Mouse (Mus musculus): ENCODE results near the gene Esr1. TPM values are rescaled to one million over a fixed set of nuclear protein-coding genes. Genes with fewer than 3 reads are reported as not detected.

Esr1 gene
- polyA plus RNA-seq, 1 experiment from 2014 or later: 0.54 TPM

GRCm38 (mm10) chr10:4885506-4885905 is 274.1 kb downstream of the Esr1 start:
- no peak overlapping the region for H3K9ac ChIP-seq (ENCODE audit: low read length)
- no peaks in the 10 kb centered on the region for H3K4me1 ChIP-seq (ENCODE audit: control insufficient read depth, insufficient read depth, low read length)
- no peaks in the 10 kb centered on the region for H3K36me3 ChIP-seq (ENCODE audit: control insufficient read depth, insufficient read depth, low read length)
- H3K27me3 ChIP-seq (ENCODE audit: control insufficient read depth, insufficient read depth, low read length): no peaks in the 10 kb centered on the region
- no peaks in the 10 kb centered on the region for H3K9me3 ChIP-seq (replicated peaks; ENCODE audit: control insufficient read depth, low read length)
- no peak for ATAC-seq (ENCODE audit: insufficient read depth, low FRiP score)
- no peak overlapping the region for H3K4me2 ChIP-seq (ENCODE audit: low read depth, low read length)
- no peak overlapping the region for H3K4me3 ChIP-seq (replicated peaks; ENCODE audit: low read length)
- no peak overlapping the region for H3K27ac ChIP-seq (ENCODE audit: low read length)
- WGBS: 70% methylated on average over 3 of the region's 3 CpGs

DNA sequence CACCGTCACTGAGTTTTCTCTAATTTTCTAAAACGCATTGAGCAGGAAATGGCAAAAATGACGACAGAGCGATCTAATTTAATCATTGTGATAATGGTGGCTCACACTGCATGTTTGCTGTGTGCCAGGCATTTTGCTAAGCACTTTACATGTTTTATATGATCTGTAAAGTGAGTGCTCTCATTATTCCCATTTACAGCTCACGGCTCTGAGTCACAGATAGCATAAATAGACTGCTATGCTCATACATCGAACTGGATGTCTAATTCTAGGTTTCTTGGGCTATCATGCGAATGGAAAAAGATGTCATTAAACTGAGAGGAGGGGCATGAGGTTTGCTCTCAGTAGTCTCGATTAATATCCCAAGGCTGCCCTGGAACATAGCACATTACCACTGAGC is 274.6 kb downstream of the Esr1 start:
- no peak for ATAC-seq (ENCODE audit: insufficient read depth, low FRiP score)
- Histone ChIP-seq H3K36me3 (ENCODE audit: control insufficient read depth, insufficient read depth, low read length) (no peaks in the 10 kb centered on the region), H3K27me3 (ENCODE audit: control insufficient read depth, insufficient read depth, low read length) (no peaks in the 10 kb centered on the region), H3K9me3 (replicated peaks; ENCODE audit: control insufficient read depth, low read length) (no peaks in the 10 kb centered on the region), H3K9ac (ENCODE audit: low read length) (no peak overlapping the region), H3K4me3 (replicated peaks; ENCODE audit: low read length) (no peak overlapping the region), H3K27ac (ENCODE audit: low read length) (no peak overlapping the region), H3K4me2 (ENCODE audit: low read depth, low read length) (no peak overlapping the region), H3K4me1 (ENCODE audit: control insufficient read depth, insufficient read depth, low read length) (no peaks in the 10 kb centered on the region)
- 80% methylated on average over 8 of the region's 8 CpGs for WGBS

GRCm38 (mm10) chr10:4893475-4893874 is 282.1 kb downstream of the Esr1 start:
- Histone ChIP-seq H3K27me3 (ENCODE audit: control insufficient read depth, insufficient read depth, low read length) (no peaks in the 10 kb centered on the region), H3K9me3 (replicated peaks; ENCODE audit: control insufficient read depth, low read length) (no peaks in the 10 kb centered on the region), H3K36me3 (ENCODE audit: control insufficient read depth, insufficient read depth, low read length) (no peaks in the 10 kb centered on the region), H3K4me2 (ENCODE audit: low read depth, low read length) (no peak overlapping the region), H3K27ac (ENCODE audit: low read length) (no peak overlapping the region), H3K9ac (ENCODE audit: low read length) (no peak overlapping the region), H3K4me1 (ENCODE audit: control insufficient read depth, insufficient read depth, low read length) (no peaks in the 10 kb centered on the region), H3K4me3 (replicated peaks; ENCODE audit: low read length) (no peak overlapping the region)
- no peak for ATAC-seq (ENCODE audit: insufficient read depth, low FRiP score)
- 43% methylated on average over 1 of the region's 1 CpGs for WGBS

- H3K4me1 ChIP-seq (ENCODE audit: control insufficient read depth, insufficient read depth, low read length): no peaks in the 10 kb centered on the region
- no peaks in the 10 kb centered on the region for H3K9me3 ChIP-seq (replicated peaks; ENCODE audit: control insufficient read depth, low read length)
- 63% methylated on average over 4 of the region's 4 CpGs for WGBS
- no peak overlapping the region for H3K4me3 ChIP-seq (replicated peaks; ENCODE audit: low read length)
- no peak overlapping the region for H3K27ac ChIP-seq (ENCODE audit: low read length)
- no peaks in the 10 kb centered on the region for H3K27me3 ChIP-seq (ENCODE audit: control insufficient read depth, insufficient read depth, low read length)
- H3K36me3 ChIP-seq (ENCODE audit: control insufficient read depth, insufficient read depth, low read length): no peaks in the 10 kb centered on the region
- ATAC-seq (ENCODE audit: insufficient read depth, low FRiP score): no peak
- H3K9ac ChIP-seq (ENCODE audit: low read length): no peak overlapping the region
- H3K4me2 ChIP-seq (ENCODE audit: low read depth, low read length): no peak overlapping the region
Measured at GRCm38 (mm10) chr10:4897789-4898188, 286.4 kb downstream of the Esr1 start.

DNA sequence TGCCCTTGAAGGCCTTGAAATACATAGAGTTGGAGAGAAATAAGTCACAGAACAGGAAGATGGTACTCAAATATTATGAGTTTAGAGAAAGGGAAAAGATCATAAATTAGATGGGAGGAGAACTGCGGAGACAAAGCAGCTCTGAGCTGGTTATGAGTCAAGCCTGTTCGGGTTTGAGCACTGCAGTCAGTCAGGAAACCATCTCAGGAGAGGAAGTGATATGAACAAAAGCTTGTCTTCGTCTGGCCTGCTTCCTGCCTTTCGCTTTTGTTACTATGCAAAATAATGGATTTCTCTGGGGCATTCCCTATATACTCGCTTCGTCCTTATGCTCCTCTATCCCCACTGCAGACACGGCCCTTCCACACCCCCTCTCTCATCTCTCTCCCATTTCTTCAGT is 288.9 kb downstream of the Esr1 start:
- ATAC-seq (ENCODE audit: insufficient read depth, low FRiP score): no peak
- no peaks in the 10 kb centered on the region for H3K9me3 ChIP-seq (replicated peaks; ENCODE audit: control insufficient read depth, low read length)
- WGBS: 64% methylated on average over 7 of the region's 7 CpGs
- H3K36me3 ChIP-seq (ENCODE audit: control insufficient read depth, insufficient read depth, low read length): no peaks in the 10 kb centered on the region
- H3K27me3 ChIP-seq (ENCODE audit: control insufficient read depth, insufficient read depth, low read length): no peaks in the 10 kb centered on the region
- no peaks in the 10 kb centered on the region for H3K4me1 ChIP-seq (ENCODE audit: control insufficient read depth, insufficient read depth, low read length)
- no peak overlapping the region for H3K4me3 ChIP-seq (replicated peaks; ENCODE audit: low read length)
- H3K9ac ChIP-seq (ENCODE audit: low read length): no peak overlapping the region
- no peak overlapping the region for H3K27ac ChIP-seq (ENCODE audit: low read length)
- H3K4me2 ChIP-seq (ENCODE audit: low read depth, low read length): no peak overlapping the region

- Histone ChIP-seq H3K27ac (ENCODE audit: low read length) (no peak overlapping the region), H3K4me1 (ENCODE audit: control insufficient read depth, insufficient read depth, low read length) (no peaks in the 10 kb centered on the region), H3K4me3 (replicated peaks; ENCODE audit: low read length) (no peak overlapping the region), H3K9ac (ENCODE audit: low read length) (no peak overlapping the region), H3K9me3 (replicated peaks; ENCODE audit: control insufficient read depth, low read length) (no peaks in the 10 kb centered on the region), H3K27me3 (ENCODE audit: control insufficient read depth, insufficient read depth, low read length) (no peaks in the 10 kb centered on the region), H3K36me3 (ENCODE audit: control insufficient read depth, insufficient read depth, low read length) (no peaks in the 10 kb centered on the region), H3K4me2 (ENCODE audit: low read depth, low read length) (no peak overlapping the region)
- 74% methylated on average over 2 of the region's 2 CpGs for WGBS
- ATAC-seq (ENCODE audit: insufficient read depth, low FRiP score): no peak
Measured at GRCm38 (mm10) chr10:4909271-4909670, 297.9 kb downstream of the Esr1 start.

- Histone ChIP-seq H3K36me3 (ENCODE audit: control insufficient read depth, insufficient read depth, low read length) (no peaks in the 10 kb centered on the region), H3K4me1 (ENCODE audit: control insufficient read depth, insufficient read depth, low read length) (no peaks in the 10 kb centered on the region), H3K27ac (ENCODE audit: low read length) (no peak overlapping the region), H3K4me2 (ENCODE audit: low read depth, low read length) (no peak overlapping the region), H3K4me3 (replicated peaks; ENCODE audit: low read length) (no peak overlapping the region), H3K9ac (ENCODE audit: low read length) (no peak overlapping the region), H3K27me3 (ENCODE audit: control insufficient read depth, insufficient read depth, low read length) (no peaks in the 10 kb centered on the region), H3K9me3 (replicated peaks; ENCODE audit: control insufficient read depth, low read length) (no peaks in the 10 kb centered on the region)
- 77% methylated on average over 4 of the region's 4 CpGs for WGBS
- no peak for ATAC-seq (ENCODE audit: insufficient read depth, low FRiP score)
Measured at GRCm38 (mm10) chr10:4910451-4910850, 299.1 kb downstream of the Esr1 start.

DNA sequence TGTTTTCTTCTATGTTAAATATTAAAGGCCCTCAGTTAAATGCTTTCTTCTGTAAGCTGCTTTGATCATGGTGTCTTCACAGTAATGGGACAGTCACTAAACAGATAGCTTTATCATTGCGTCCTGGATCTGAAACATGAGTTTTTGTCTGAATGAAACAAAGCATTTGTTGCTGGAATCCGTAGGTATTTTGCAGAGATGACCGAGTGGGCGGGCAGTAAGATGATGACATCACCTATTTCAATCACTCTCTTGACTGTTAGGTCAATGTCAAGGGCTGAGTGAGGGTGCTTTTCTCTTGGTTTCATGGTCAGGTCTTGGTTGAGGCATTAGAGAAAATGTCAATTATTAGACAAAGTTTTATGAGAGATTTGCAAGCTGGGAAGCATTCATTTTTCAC is 307.7 kb downstream of the Esr1 start:
- no peaks in the 10 kb centered on the region for H3K9me3 ChIP-seq (replicated peaks; ENCODE audit: control insufficient read depth, low read length)
- H3K36me3 ChIP-seq (ENCODE audit: control insufficient read depth, insufficient read depth, low read length): no peaks in the 10 kb centered on the region
- no peak overlapping the region for H3K4me2 ChIP-seq (ENCODE audit: low read depth, low read length)
- no peaks in the 10 kb centered on the region for H3K27me3 ChIP-seq (ENCODE audit: control insufficient read depth, insufficient read depth, low read length)
- H3K9ac ChIP-seq (ENCODE audit: low read length): no peak overlapping the region
- no peak overlapping the region for H3K27ac ChIP-seq (ENCODE audit: low read length)
- ATAC-seq (ENCODE audit: insufficient read depth, low FRiP score): no peak
- no peaks in the 10 kb centered on the region for H3K4me1 ChIP-seq (ENCODE audit: control insufficient read depth, insufficient read depth, low read length)
- no peak overlapping the region for H3K4me3 ChIP-seq (replicated peaks; ENCODE audit: low read length)
- WGBS: 91% methylated on average over 4 of the region's 4 CpGs

- no peak for ATAC-seq (ENCODE audit: insufficient read depth, low FRiP score)
- WGBS: 64% methylated on average over 2 of the region's 2 CpGs
- Histone ChIP-seq H3K27me3 (ENCODE audit: control insufficient read depth, insufficient read depth, low read length) (no peaks in the 10 kb centered on the region), H3K4me2 (ENCODE audit: low read depth, low read length) (no peak overlapping the region), H3K9ac (ENCODE audit: low read length) (no peak overlapping the region), H3K36me3 (ENCODE audit: control insufficient read depth, insufficient read depth, low read length) (no peaks in the 10 kb centered on the region), H3K9me3 (replicated peaks; ENCODE audit: control insufficient read depth, low read length) (no peaks in the 10 kb centered on the region), H3K4me1 (ENCODE audit: control insufficient read depth, insufficient read depth, low read length) (no peaks in the 10 kb centered on the region), H3K4me3 (replicated peaks; ENCODE audit: low read length) (no peak overlapping the region), H3K27ac (ENCODE audit: low read length) (no peak overlapping the region)
Measured at GRCm38 (mm10) chr10:4923616-4924015, 312.2 kb downstream of the Esr1 start.

DNA sequence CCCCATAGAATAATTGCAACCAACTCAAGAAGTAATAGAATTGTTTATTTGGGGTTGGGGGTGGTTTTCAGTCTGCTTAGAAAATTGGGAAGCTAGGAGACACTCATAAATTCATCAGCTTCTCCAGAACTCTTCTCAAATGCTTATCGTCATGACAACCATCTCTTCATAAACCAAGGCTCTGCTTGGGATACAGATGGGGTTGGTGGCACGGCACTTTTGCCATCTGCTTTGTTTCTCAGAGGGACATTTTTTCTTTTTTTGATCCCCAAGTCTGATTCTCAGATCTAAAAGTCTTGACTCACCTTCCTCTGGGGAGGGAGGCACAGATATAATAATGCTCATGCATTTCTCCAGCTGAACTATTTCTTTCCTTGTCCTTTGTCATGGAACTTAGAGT is 313.0 kb downstream of the Esr1 start:
- no peak for ATAC-seq (ENCODE audit: insufficient read depth, low FRiP score)
- WGBS: 80% methylated on average over 2 of the region's 2 CpGs
- Histone ChIP-seq H3K4me3 (replicated peaks; ENCODE audit: low read length) (no peak overlapping the region), H3K9me3 (replicated peaks; ENCODE audit: control insufficient read depth, low read length) (no peaks in the 10 kb centered on the region), H3K36me3 (ENCODE audit: control insufficient read depth, insufficient read depth, low read length) (no peaks in the 10 kb centered on the region), H3K4me1 (ENCODE audit: control insufficient read depth, insufficient read depth, low read length) (no peaks in the 10 kb centered on the region), H3K9ac (ENCODE audit: low read length) (no peak overlapping the region), H3K27ac (ENCODE audit: low read length) (no peak overlapping the region), H3K27me3 (ENCODE audit: control insufficient read depth, insufficient read depth, low read length) (no peaks in the 10 kb centered on the region), H3K4me2 (ENCODE audit: low read depth, low read length) (no peak overlapping the region)
